Mouse (Mus musculus) right cerebral cortex, postnatal 25 days (tissue): ENCODE measurements at regions not wholly inside any gene's neighbourhood (a gene's known extent, or its start where the extent isn't known, plus 50 kb on each side); places are given as distances from the start of the nearest gene placed in this dataset.
A peak's percentile ranks its signal among the peaks of the same experiment; 100 is the strongest.

Source experiments
- DNase-seq: peaks from one replicate; pipeline ENCODE4 v3.0.0; 2022

GRCm38 (mm10) chr3:39961836-39962640 is 569.0 kb upstream of the Intu start:
- no peak for DNase-seq

GRCm38 (mm10) chr3:39965431-39965830 is 565.7 kb upstream of the Intu start:
- no peak for DNase-seq

GRCm38 (mm10) chr3:39966390-39966789 is 564.7 kb upstream of the Intu start:
- no peak for DNase-seq

- no peak for DNase-seq
These were observed 554.1 kb upstream of the Intu start for GRCm38 (mm10) chr3:39976937-39977336.

GRCm38 (mm10) chr3:39978916-39979679 is 552.0 kb upstream of the Intu start:
- no peak for DNase-seq

- no peak for DNase-seq
These were observed 548.4 kb upstream of the Intu start for GRCm38 (mm10) chr3:39982656-39983055.

GRCm38 (mm10) chr3:39987710-39988109 is 543.4 kb upstream of the Intu start:
- DNase-seq: no peak

- DNase-seq: peak; percentile 31
These were observed 532.5 kb upstream of the Intu start for GRCm38 (mm10) chr3:39998628-39999027.

GRCm38 (mm10) chr3:39999846-40000245 is 531.2 kb upstream of the Intu start:
- DNase-seq: no peak

- no peak for DNase-seq
These were observed 528.2 kb upstream of the Intu start for GRCm38 (mm10) chr3:40002838-40003237.

GRCm38 (mm10) chr3:40010051-40010450 is 521.0 kb upstream of the Intu start:
- no peak for DNase-seq

GRCm38 (mm10) chr3:40021682-40022081 is 509.4 kb upstream of the Intu start:
- DNase-seq: no peak

GRCm38 (mm10) chr3:40027713-40028112 is 503.4 kb upstream of the Intu start:
- DNase-seq: no peak

GRCm38 (mm10) chr3:40036177-40036576 is 494.9 kb upstream of the Intu start:
- no peak for DNase-seq

GRCm38 (mm10) chr3:40049721-40050120 is 481.4 kb upstream of the Intu start:
- no peak for DNase-seq

- no peak for DNase-seq
These were observed 472.8 kb upstream of the Intu start for GRCm38 (mm10) chr3:40058281-40058680.

- no peak for DNase-seq
These were observed 472.2 kb upstream of the Intu start for GRCm38 (mm10) chr3:40058719-40059420.

GRCm38 (mm10) chr3:40070137-40070667 is 460.9 kb upstream of the Intu start:
- no peak for DNase-seq

GRCm38 (mm10) chr3:40076824-40077223 is 454.3 kb upstream of the Intu start:
- no peak for DNase-seq

- DNase-seq: no peak
These were observed 446.0 kb upstream of the Intu start for GRCm38 (mm10) chr3:40085116-40085515.

- DNase-seq: no peak
These were observed 439.2 kb upstream of the Intu start for GRCm38 (mm10) chr3:40091773-40092343.

GRCm38 (mm10) chr3:40092765-40093368 is 438.2 kb upstream of the Intu start:
- DNase-seq: no peak

- DNase-seq: no peak
These were observed 437.0 kb upstream of the Intu start for GRCm38 (mm10) chr3:40094040-40094439.
